Comparison of ENCODE assay signal across 8 mouse cellular contexts in the genomic region with DNA sequence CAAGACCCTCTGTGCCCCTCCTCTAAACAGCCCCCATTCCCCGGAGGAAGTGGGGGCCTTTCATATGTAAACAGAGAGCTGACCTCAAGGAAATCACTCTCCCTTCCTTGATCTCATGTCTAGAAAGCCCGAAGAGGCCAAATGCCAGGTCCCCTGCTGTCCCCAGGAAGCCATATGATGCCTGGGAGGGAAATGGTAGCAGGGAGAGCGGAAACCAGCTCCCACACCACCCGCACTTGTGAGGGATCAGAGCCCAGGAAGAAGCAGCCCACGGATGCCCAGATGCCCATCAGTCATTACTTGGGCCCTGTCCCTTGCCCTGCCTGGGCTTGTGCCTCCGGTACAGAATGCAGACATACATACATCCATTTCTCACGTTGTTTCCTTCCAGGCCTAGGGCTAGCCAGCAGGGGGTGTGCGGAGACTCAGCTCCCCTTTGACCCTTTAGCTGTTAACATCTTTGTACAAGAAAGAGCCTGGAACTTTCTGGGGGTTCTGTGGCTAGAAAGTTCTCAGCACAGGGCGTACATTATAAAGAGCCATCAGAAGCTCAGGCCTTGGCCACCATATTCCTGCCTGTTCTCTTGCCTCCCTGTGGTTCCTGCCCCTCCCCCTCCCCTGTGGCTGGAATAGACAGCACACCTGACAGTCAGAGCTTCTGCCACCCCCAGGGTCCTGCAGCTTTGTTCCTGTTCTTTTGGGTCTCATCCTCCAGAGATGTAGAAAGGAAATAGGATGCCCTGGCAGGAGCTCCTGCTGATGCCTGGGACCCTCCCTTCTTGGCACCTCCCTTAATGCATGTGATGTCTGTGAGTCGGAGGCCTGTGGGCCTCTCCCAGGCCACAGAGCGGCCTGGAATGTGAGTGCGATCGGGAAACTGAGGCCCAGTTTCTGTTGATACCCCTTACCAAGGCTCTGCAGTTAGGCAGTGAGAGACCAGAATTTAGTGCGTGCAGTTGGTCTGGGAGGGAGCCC.
DNase-seq lines count a peak whose midpoint lies in the region; ATAC-seq and TF ChIP-seq lines count a peak whose summit lies in the region.

No protein-coding gene starts in this region.

- peak overlapping the region; percentile 36; the same call in 1 of the 2 replicates for H3K27ac ChIP-seq in embryonic facial prominence, embryonic 13.5 days
- H3K27ac ChIP-seq in liver, embryonic 16.5 days (ENCODE audit: low read length) = no peak overlapping the region
- H3K27ac ChIP-seq in stomach, postnatal 0 days (replicated peaks) = peak overlapping the region; percentile 18

- DNase-seq in thymus, postnatal 14 days = peak; percentile 55
- DNase-seq in thymus, adult 18-20 months = no peak
- DNase-seq in stomach, postnatal 0 days (ENCODE audit: low spot score) = peak; percentile 38
- no peak for DNase-seq in frontal cortex, postnatal 10 days (ENCODE audit: low spot score in 2 of 2)
- DNase-seq in Muller cell, postnatal 12 days (ENCODE audit: inconsistent ontology term) = no peak
- no peak for DNase-seq in spleen, postnatal 10 days (ENCODE audit: low spot score in 2 of 2)

- no peak overlapping the region for H3K4me2 ChIP-seq in embryonic facial prominence, embryonic 13.5 days
- H3K4me2 ChIP-seq in liver, embryonic 16.5 days (ENCODE audit: low read depth, low read length) = peak overlapping the region; percentile 17; the same call in 1 of the 2 replicates
- H3K4me2 ChIP-seq in stomach, postnatal 0 days (replicated peaks; ENCODE audit: low read depth) = no peak overlapping the region

- TF ChIP-seq EP300 in stomach, postnatal 0 days (optimal IDR thresholded peaks at IDR 0.05) = no peak

- WGBS in embryonic facial prominence, embryonic 13.5 days = 38% methylated on average over 14 of the region's 14 CpGs
- WGBS in liver, embryonic 16.5 days (ENCODE audit: insufficient replicate concordance) = 56% methylated on average over 14 of the region's 14 CpGs
- WGBS in stomach, postnatal 0 days = 61% methylated on average over 14 of the region's 14 CpGs

- 0 out of 2 replicates have a peak overlapping the region, but pooled peaks have one; percentile 16 for H3K9ac ChIP-seq in embryonic facial prominence, embryonic 13.5 days
- no peak overlapping the region; the same call in 1 of the 2 replicates for H3K9ac ChIP-seq in liver, embryonic 16.5 days (ENCODE audit: low read depth, low read length)
- H3K9ac ChIP-seq in stomach, postnatal 0 days (ENCODE audit: low read length) = 0 out of 2 replicates have a peak overlapping the region, but pooled peaks have one; percentile 27

- ATAC-seq in embryonic facial prominence, embryonic 13.5 days (ENCODE audit: insufficient number of reproducible peaks, insufficient read depth, low FRiP score, low TSS enrichment, low read depth) = no peak
- no peak for ATAC-seq in liver, embryonic 16.5 days (ENCODE audit: low read depth)
- no peak for ATAC-seq in stomach, postnatal 0 days (ENCODE audit: low FRiP score, low TSS enrichment)

- H3K4me3 ChIP-seq in embryonic facial prominence, embryonic 13.5 days = no peak overlapping the region
- no peak overlapping the region for H3K4me3 ChIP-seq in liver, embryonic 16.5 days (ENCODE audit: low read depth, low read length)
- no peak overlapping the region for H3K4me3 ChIP-seq in stomach, postnatal 0 days (ENCODE audit: low read depth, low read length)

- H3K36me3 ChIP-seq in embryonic facial prominence, embryonic 13.5 days = no peaks in the 10 kb centered on the region
- no peaks in the 10 kb centered on the region for H3K36me3 ChIP-seq in liver, embryonic 16.5 days (ENCODE audit: control insufficient read depth, insufficient read depth)
- no peaks in the 10 kb centered on the region for H3K36me3 ChIP-seq in stomach, postnatal 0 days (ENCODE audit: control insufficient read depth, insufficient read depth, low read length)

- H3K9me3 ChIP-seq in embryonic facial prominence, embryonic 13.5 days = no peaks in the 10 kb centered on the region
- H3K9me3 ChIP-seq in liver, embryonic 16.5 days (replicated peaks; ENCODE audit: control insufficient read depth, low read length) = no peaks in the 10 kb centered on the region
- no peaks in the 10 kb centered on the region for H3K9me3 ChIP-seq in stomach, postnatal 0 days (ENCODE audit: control insufficient read depth, low read length)

- no peaks in the 10 kb centered on the region for H3K27me3 ChIP-seq in embryonic facial prominence, embryonic 13.5 days
- no peaks in the 10 kb centered on the region for H3K27me3 ChIP-seq in liver, embryonic 16.5 days (ENCODE audit: control insufficient read depth, insufficient read depth, low read depth, low read length)
- no peaks in the 10 kb centered on the region for H3K27me3 ChIP-seq in stomach, postnatal 0 days (ENCODE audit: control insufficient read depth, insufficient read depth, low read length)

- peaks cover 59% of the 10 kb centered on the region for H3K4me1 ChIP-seq in embryonic facial prominence, embryonic 13.5 days
- H3K4me1 ChIP-seq in liver, embryonic 16.5 days (ENCODE audit: control insufficient read depth, low read depth, low read length) = peaks cover 36% of the 10 kb centered on the region
- peaks cover 5% of the 10 kb centered on the region for H3K4me1 ChIP-seq in stomach, postnatal 0 days (replicated peaks; ENCODE audit: control insufficient read depth, insufficient read depth)

- peak; percentile 49 for TF ChIP-seq CTCF in stomach, postnatal 0 days (IDR thresholded peaks at IDR 0.05; ENCODE audit: low read depth)

Comparison
In these comparisons a context has a peak if more than half of its experiments do, and no peak if none do; other contexts are left out.
1. DNase-seq: peak in thymus, postnatal 14 days (single experiment) and stomach, postnatal 0 days (single experiment); none in thymus, adult 18-20 months (0 of 2), frontal cortex, postnatal 10 days (0 of 2), Muller cell, postnatal 12 days (single experiment) and spleen, postnatal 10 days (0 of 2).